Mouse (Mus musculus): ENCODE measurements around the gene Rasal1.
A peak's percentile ranks its signal among the peaks of the same experiment; 100 is the strongest.

The Rasal1 gene

DNA sequence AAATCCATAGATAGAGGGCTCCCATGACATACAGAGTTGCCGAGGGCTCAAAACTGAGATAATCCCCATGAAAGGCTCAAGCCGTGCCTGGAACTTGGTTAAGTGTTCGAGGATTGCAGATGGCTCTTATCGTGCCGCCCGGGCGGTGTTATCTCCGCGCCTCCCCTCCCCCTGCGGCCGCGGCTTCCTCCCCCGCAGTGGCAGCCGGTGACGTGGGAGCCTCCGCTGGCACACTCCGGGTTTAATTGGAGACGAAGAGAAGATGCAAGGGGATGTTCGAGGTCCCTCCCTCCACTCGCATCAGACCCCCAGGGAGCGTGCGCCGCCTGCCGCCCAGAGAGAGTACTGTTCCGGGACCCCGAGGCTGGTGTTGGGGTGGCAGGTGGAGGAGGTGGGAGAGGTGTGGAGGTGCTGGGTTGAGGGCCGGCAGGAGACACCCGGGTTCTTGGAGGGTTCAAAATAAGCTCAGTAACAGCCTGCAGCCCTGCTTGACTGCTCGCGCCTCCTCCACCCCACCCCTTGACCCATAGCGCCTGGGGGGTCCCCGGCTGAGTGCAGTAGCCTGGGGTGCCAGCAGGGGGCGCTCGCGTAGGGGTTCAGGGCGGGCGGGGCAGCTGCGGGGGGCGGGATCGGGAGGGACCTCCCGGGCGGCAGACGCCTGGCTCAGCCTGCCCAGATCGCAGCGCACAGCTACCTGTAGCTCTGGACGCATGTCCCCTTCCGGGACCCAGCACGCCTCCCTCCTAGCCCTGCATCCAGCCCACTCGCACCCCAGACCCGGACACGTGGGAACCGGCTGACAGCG lies at the start of gene Rasal1:
TSS of gene Rasal1 (plus strand) at position 244 of the 805 bp plus-strand sequence.
- DNase-seq = peak; percentile 40

DNA sequence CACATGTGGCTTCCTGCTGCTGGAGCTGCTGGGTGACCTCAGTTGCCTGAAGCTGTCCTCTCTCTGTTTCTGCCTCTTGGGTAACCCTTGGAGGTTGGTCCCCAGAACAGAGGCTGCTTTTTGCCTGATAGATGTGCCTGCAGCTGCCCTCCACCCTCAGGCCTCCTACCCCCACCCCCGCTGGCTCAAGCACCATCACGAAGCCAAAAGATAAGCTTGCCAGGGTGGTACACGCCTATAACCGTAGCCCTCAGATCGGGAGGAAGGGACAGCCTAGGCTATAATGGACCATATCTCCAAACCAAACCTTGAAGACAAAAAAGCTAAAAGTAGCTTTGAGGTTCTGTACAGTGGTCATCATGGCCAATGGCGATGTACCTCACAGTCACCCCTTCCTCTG lies 49.0 kb upstream of the Rasal1 start:
- DNase-seq = no peak

DNA sequence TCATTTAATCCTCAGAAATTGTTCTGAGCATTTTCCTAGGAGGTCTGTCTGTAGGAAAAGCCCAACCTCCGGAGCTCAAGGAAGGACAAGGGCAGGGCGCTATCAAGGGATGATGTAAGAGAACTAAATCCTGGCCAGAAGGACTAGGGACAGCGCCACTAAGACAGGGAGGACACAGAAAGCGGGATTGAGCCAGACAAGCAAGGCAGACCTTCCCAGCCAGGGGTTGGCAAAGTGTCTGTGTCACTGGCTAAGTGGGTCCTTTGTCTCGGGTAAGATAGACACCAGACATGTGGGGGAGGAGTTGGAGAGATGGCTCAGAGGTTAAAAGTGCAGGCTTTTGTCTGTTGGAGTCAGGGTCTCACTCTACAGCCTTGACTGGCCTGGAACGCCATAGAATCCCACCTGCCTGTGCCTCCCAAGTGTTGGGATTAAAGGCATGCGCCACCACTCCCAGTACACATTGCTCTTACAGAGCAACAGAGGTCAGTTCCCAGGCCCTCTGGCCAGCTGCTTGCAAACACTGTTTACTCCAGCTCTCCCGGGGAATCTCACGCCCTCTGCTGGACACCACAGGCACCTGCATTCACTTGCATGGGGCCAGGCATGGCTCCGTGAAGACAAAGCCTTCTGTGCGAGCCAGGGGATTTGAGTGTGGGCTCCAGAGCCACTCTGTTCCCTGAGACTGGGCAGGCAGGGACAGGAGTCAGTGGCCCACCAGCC lies 47.5 kb upstream of the Rasal1 start:
- DNase-seq = no peak

DNA sequence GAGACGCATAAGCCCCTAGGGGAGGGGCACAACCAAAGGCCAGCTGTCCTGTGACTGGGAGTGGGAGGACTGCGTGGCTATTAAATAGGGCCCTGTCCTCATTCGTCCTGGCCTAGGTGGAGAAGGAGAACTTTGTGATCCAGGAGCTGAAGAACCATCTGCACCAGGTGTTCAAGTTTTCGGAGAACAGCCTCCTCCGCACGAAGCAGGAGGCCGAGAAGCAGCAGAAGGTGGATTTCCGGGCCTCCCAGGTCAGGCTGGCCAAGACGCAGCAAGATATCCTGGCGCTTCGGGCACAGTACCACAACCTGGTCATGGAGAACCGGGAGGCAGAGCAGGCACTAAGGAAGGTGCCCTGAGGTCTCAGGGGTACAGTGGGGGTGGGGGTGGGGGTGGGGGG lies 46.4 kb upstream of the Rasal1 start:
- DNase-seq = no peak

DNA sequence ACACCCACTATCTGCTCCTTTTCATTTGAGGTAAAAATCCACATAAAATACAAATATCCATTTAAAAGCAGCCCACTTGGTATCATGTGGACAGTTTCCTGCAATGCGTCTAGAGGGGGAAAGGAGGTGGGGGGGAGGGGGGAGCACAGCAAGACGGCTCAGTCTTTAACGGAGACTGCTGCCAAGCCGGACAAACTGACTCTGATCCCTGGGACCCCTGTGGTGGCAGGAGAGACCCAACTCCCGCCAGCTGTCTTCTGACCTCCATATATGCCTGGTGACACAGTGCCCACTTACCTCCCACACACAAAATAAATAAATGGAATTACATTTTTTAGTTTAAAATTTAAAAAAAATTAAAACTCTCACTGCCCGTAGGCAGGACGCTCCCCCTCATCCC lies 45.1 kb upstream of the Rasal1 start:
- no peak for DNase-seq

DNA sequence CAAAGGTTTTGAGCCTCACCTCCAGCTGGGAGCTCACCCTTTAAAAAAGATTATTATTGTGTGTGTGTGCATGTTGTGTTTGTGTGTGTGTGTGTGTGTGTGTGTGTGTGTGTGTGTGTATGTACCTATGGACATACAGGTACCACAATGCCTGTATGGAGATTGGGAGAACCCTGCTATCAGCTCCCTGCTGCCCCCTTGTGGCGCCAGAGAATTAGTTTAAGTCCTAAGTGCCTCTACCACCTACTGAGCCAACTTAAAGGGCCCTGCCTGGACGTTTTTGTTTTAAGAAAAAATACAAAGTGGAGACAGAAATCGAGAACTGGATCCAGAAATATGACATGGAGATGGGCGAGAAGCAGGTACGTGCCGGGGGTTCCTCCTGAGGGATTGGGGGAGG lies 43.8 kb upstream of the Rasal1 start:
- peak; percentile 88 for DNase-seq

DNA sequence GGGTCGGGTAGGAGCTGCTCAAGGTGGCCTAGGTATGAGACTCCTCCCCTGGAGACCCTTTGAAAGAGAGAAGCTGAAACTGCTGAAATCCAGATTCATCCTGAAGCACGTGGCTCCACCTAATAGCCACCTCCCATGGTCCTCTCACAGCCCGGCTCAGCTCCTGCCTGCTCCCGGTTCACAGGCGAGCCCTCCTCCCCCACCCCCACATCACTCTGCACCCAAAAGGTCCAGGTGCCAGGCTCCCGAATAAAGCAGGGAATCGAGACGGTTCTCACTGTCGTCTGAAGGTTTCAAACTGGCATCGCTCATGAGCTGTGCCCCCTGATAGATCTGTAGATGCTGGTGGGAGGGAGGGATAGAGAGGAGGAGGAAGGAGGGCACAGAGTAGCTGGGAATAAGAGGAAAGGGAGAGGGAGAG lies 43.4 kb upstream of the Rasal1 start:
- no peak for DNase-seq

DNA sequence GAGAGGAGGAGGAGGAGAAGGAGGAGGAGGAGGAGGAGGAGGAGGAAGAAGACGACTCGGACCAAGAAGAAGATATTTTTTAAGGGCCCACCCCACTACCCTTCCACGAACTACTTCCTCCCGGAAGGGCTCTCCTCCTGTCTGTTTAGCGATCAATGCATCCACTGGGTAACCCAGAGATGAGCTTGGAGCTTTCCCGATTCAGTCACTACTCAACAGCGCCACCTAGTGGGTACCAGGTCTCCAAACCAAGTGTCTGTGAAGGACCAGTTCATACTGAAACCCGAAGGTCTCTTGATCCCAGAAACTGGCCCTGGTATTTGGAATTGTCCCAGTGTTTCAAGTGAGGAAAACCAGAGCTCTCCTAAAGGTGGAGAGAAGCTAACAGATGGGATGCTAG lies 42.9 kb upstream of the Rasal1 start:
- peak; percentile 91 for DNase-seq

DNA sequence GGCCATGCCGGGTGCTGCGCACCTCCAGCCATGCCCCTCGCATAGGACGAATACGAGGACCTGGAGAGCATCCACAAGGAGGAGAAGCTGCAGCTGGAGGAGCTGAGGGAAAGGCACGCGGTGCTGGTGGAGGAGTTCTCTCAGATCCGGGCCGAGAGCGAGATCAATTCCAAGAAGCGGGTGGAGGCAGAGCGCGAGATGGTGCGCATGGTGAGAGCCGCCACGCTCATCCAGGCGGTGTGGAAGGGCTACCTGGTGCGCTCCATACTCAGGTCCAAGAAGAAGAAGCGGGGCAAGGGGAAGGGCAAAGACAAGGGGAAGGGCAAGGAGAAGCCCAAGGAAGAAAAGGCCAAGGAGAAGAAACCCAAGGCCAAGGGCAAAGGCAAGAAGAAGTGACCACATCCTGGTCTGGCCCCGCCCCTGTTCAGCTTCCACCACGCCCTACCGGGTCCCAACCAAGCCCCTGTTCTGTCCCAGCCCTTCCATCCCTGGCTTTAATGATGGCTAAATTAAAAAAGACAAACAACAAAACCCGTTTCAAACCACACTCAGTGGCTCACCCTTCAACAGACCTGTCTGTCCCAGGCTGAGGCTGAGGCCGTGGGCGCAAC lies 41.9 kb upstream of the Rasal1 start:
- DNase-seq = no peak

DNA sequence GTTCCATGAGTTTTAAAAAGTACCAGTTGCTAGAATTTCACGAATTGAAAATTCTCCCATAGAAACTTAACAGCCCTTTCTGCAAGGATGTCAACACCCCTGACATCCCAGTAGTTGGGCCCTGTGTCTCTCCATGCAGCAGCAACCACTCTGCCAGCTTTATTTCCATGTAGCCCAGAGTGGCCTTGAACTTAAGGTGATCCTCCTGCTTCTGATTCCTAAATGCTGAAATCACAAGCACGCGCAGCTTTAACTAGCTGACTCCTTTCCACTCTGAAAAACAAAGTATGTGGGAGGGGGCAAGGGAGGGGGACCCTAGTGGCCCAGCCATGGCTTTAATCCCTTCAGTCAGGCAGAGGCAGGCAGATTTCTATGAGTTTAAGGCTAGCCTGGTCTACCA lies 41.3 kb upstream of the Rasal1 start:
- DNase-seq = no peak

DNA sequence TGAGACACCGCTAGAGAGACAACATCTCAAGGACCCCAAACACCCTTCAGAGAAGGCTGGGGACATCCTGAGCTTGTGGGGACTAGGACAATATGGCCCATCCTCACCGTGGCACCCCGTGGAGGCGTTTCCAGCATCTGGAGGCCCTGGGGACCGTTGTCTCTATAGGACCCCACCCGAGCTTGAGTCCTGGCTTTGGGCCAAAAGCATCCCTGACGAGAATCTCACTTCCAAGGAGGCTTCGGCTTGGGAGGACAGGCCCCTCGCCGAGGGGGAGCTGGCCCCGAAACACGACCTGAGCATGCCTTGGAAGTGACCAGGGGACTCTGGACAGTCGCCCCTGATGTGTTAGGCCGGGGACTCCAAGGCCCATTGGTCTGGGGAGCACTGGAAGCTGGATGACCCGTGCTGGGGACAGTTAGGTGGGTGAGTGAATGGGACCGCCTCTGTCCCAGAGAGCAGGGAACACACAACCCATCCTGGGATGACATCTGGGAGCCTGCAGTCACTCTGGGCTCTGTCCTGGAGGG lies 39.3 kb upstream of the Rasal1 start:
- DNase-seq = no peak

DNA sequence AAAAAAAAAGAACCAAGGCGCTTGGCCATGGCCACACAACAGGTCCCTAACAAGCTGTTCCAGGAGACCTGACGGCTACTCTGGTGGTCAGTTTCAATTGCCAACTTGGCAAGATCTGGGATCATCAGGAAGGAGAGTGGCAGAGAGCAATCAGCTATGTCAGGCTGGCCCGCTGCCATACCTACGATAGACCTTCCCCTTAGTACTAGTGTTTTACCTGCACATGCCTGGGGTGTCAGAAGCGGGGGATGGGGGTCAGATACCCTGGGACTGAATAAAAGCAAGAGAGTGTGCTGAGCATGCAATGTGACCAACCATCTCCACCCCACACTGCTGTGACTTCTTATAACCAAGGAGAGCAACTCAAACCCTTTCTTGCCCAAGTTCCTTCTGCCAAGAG lies 37.7 kb upstream of the Rasal1 start:
- DNase-seq = no peak

DNA sequence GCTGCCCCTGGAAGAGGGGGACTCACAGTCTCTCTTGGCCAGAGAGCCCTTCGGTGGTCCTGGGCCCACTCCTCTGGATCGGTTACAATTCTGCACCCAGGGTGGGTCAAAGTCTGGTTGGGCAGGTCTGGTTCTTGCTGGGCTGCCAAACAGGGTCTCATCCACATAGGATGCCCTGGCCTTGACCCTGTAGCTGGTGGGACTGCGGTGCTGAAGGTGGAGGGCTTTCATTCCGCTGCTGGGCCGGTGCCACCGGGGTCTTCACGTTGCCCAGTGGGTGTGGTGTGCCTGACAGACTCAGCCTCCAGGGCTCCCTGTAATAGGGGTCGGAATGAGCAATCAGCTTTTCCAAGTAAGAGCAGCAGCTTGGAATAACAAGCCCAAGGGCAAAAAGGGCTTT lies 37.2 kb upstream of the Rasal1 start:
- no peak for DNase-seq

DNA sequence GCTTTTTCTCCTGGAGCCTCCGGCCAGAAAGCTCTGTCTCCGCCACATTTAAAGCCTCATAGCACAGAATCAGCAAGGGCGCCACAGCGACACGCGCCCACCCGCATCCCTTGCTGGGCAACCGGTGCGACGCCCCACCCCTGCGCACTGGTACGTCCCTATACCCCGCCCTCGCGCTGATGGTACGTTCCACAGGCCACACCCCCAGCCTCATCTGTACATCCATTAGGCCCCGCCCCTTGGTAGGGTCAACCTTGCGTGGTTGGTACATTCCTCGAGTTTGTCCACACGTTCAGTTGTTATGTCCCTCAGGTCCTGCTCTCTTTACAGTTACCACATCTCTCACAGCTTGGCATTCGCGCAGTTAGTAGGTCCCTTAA lies 36.2 kb upstream of the Rasal1 start, which contains the start of the genes Rita1 and Ddx54:
TSS of gene Rita1 (minus strand) at position 148 of the 380 bp plus-strand sequence.
TSS of gene Ddx54 (plus strand) at position 298 of the 380 bp plus-strand sequence.
- peak; percentile 99 for DNase-seq

DNA sequence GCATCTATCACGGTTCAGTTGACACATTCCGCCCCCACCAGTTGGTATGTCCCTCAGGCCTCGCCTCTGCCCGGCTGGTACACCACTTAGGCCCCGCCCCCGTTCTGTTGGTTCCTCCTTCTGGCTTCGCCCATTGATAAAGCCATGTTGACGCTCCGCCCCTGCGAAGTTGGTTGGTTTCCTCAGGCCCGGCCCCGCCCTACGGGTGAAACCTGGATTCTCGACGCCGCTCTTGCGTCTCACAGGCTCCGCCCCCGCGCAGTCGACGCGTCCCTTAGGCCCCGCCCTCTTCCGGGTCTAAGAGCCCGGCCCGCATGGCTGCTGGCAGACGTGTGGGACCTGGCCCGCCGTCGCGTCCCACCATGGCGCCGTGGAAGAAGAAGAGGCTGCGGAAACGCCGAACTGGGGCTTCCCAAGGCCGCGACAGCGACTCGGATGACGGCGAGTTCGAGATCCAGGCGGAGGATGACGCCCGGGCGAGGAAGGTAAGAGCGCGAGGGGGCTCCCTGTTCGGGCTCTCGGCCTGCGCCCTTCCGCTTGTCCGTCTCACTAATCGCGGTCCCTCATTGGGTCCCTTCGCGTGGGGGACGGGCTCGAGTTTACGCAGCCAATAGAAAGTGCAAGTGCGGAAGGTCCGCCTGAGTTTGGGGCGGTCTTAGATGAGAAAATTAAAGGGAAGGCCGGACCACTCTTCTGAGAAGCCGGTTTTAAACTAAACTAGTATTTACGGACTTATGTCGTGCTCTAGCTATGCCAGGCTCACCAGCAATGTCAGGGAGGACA lies 35.6 kb upstream of the Rasal1 start:
- DNase-seq = peak; percentile 100

DNA sequence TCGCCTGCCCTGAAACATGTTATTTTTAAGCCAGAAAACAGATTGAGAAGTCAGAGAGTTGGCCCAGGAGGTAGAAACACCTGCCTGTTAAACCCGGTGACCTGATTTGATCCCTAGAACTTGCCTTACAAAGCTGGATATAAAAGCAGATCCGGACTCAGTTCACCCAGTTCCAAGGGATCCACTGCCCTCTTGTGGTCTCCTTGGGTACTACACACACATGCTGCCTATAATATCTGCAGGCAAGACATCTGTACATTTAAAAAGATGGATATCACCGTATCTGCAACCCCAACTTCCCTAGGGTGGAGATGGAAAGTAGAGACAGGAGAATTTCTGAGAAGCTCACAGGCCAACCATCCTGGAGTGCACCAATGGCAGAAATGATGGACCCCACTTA lies 32.7 kb upstream of the Rasal1 start:
- DNase-seq = no peak

DNA sequence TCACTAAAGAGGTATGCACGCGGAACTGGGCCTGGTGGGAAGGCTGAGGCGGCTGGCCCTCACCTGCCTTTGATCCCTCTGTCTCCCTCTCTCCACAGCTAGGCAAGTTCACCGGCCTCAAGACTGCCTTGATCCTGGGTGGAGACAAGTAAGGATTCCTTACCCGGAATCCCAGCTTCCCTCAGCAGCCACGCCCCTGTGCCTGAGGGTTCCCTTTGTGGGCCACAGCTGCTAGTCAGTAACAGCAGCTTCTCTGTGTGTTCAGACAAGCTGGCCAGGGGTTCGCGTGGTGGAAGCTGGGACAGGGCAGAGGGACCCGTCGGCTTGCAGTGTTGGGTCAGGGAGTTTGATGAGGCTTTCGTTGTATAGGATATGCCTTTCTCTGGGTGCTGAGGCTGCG lies 29.8 kb upstream of the Rasal1 start:
- DNase-seq = no peak

DNA sequence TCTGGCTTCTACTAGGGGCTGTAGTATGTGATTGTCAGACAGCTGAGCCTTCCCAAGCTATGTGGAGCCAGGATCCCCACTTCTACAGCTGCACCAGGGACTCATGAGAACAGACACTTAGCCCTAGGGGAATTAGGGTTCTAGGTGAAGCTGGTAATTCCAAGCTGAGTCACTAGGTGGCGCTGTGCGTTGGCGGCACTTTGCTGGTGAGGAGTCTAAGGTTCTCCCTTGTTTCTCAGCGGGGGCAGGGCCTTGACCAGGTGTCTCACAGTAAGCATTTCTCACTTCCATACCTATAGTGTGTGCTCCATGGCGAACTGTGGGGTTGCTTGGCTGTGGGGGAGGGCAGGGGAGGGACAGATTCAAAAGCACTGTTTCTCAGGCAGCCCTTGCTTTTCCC lies 29.4 kb upstream of the Rasal1 start:
- no peak for DNase-seq

DNA sequence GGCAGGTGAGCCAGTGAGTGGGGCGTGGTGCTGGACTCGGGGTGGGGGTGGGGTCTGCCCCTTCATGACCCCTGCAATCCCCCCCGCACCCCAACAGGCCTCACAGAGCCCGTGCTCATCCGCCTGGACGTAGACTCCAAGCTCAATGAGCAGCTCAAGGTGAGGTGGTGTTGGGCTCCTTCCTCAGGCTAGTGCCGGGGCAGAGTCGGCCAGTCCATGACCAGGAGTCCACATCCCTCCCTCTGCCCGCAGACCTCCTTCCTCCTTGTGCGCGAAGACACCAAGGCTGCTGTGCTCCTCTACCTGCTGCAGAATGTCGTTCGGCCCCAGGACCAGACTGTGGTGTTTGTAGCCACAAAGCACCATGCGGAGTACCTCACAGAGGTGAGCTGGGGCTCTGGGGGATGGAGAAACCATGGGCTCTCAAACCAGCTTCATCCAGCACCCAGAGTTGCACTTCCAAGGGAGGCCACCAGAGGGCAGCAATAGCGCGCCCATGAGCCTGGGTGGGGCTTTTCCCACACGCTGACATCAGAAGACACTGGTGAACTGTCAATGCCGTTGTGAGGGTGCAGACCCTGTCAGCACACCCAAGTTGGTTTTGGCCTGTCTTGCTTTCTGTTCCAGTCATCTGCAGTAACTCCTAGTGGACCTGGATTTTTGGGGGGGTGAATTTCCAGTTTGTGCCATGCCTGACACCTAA lies 28.1 kb upstream of the Rasal1 start:
- peak; percentile 69 for DNase-seq

DNA sequence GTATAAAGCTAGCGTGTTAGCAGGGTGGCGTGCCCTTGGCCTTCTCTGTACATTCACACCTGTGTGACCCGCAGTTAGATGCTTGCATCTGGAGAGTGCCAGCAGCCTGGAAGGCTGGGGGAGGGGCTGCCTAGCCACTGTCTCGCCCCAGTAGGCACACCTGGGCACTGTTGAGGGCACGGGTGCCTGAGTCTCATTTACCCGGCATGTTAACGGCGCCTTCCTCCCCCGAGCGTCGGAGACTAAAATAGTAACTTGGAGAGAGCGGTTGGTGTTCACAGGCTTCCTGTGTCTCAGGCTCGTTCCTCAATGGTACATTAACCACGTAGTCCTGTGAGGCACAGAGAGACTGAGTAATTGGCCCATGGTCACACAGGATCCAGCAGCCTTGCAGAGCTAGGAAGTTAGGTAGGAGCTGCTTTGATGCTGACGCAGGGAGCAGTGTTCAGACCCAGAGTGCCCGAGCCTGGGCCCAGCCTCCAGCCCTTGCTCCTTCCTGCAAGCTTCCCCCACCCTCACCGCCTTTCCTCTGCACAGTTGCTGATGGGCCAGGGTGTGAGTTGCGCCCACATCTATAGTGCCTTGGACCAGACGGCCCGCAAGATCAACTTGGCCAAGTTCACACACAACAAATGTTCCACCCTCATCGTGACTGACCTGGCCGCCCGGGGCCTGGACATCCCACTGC lies 27.4 kb upstream of the Rasal1 start:
- DNase-seq = no peak

DNA sequence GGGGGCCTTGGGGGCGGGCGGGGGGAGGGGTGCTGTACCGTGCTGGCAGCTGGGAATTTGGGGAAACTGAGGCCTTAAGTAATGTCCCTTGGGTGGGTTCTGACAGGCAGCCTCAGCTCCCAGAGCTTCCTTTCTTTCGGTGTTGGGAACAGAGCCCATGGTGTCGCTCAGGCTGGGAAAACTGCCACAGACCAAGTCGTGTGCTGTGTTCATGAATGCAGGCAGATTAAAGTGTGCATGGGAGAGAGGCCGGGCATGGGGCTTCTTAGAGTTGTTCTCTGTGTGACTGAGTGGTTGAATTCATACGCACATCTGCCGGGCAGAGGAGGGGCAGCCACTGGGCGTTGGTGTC lies 26.8 kb upstream of the Rasal1 start:
- no peak for DNase-seq

All from cerebellum, adult 11 months (tissue).